Mouse (Mus musculus): ENCODE measurements around the gene Arhgef3. TPM values are rescaled to one million over a fixed set of nuclear protein-coding genes. Genes with fewer than 3 reads are reported as not detected.
A peak's percentile ranks its signal among the peaks of the same experiment; 100 is the strongest.

The Arhgef3 gene
- polyA plus RNA-seq, 1 experiment from 2014 or later: 37.3 TPM

GRCm38 (mm10) chr14:27122646-27123045, 7.9 kb downstream of the Arhgef3 start:
- 64% methylated on average over 3 of the region's 3 CpGs for WGBS
- DNase-seq (ENCODE audit: low spot score) (no peak), ATAC-seq (no peak)
- no peak for TF ChIP-seq CTCF (IDR thresholded peaks at IDR 0.05)
- TF ChIP-seq EP300 (IDR thresholded peaks at IDR 0.05): no peak
- no peaks in the 10 kb centered on the region for H3K4me1 ChIP-seq (ENCODE audit: insufficient read depth, low read depth, low read length)
- H3K9me3 ChIP-seq (ENCODE audit: low read length): no peaks in the 10 kb centered on the region
- H3K4me3 ChIP-seq (ENCODE audit: low read depth, low read length): no peak overlapping the region
- H3K9ac ChIP-seq (replicated peaks; ENCODE audit: low read depth): no peak overlapping the region
- H3K4me2 ChIP-seq (replicated peaks; ENCODE audit: low read depth, low read length): no peak overlapping the region
- no peaks in the 10 kb centered on the region for H3K36me3 ChIP-seq (ENCODE audit: insufficient read depth, low read length)
- no peaks in the 10 kb centered on the region for H3K27me3 ChIP-seq (replicated peaks; ENCODE audit: insufficient read depth, low read length)
- no peak overlapping the region for H3K27ac ChIP-seq (ENCODE audit: low read length)

GRCm38 (mm10) chr14:27123543-27123942, 8.8 kb downstream of the Arhgef3 start:
- no peaks in the 10 kb centered on the region for H3K27me3 ChIP-seq (replicated peaks; ENCODE audit: insufficient read depth, low read length)
- no peaks in the 10 kb centered on the region for H3K36me3 ChIP-seq (ENCODE audit: insufficient read depth, low read length)
- DNase-seq (ENCODE audit: low spot score) (peak; percentile 76), ATAC-seq (peak; percentile 67)
- 52% methylated on average over 8 of the region's 8 CpGs for WGBS
- H3K27ac ChIP-seq (ENCODE audit: low read length): no peak overlapping the region
- no peak overlapping the region for H3K9ac ChIP-seq (replicated peaks; ENCODE audit: low read depth)
- no peaks in the 10 kb centered on the region for H3K9me3 ChIP-seq (ENCODE audit: low read length)
- no peak for TF ChIP-seq CTCF (IDR thresholded peaks at IDR 0.05)
- no peak for TF ChIP-seq EP300 (IDR thresholded peaks at IDR 0.05)
- no peak overlapping the region for H3K4me3 ChIP-seq (ENCODE audit: low read depth, low read length)
- no peak overlapping the region for H3K4me2 ChIP-seq (replicated peaks; ENCODE audit: low read depth, low read length)
- H3K4me1 ChIP-seq (ENCODE audit: insufficient read depth, low read depth, low read length): no peaks in the 10 kb centered on the region

- no peaks in the 10 kb centered on the region for H3K9me3 ChIP-seq (ENCODE audit: low read length)
- H3K9ac ChIP-seq (replicated peaks; ENCODE audit: low read depth): no peak overlapping the region
- H3K4me1 ChIP-seq (ENCODE audit: insufficient read depth, low read depth, low read length): no peaks in the 10 kb centered on the region
- no peak overlapping the region for H3K4me3 ChIP-seq (ENCODE audit: low read depth, low read length)
- no peak overlapping the region for H3K4me2 ChIP-seq (replicated peaks; ENCODE audit: low read depth, low read length)
- DNase-seq (ENCODE audit: low spot score) (no peak), ATAC-seq (no peak)
- no peak for TF ChIP-seq EP300 (IDR thresholded peaks at IDR 0.05)
- TF ChIP-seq CTCF (IDR thresholded peaks at IDR 0.05): no peak
- H3K27me3 ChIP-seq (replicated peaks; ENCODE audit: insufficient read depth, low read length): no peaks in the 10 kb centered on the region; the same call in 1 of the 2 replicates
- H3K27ac ChIP-seq (ENCODE audit: low read length): no peak overlapping the region
- no peaks in the 10 kb centered on the region for H3K36me3 ChIP-seq (ENCODE audit: insufficient read depth, low read length)
- 85% methylated on average over 3 of the region's 3 CpGs for WGBS
These were observed 15.3 kb downstream of the Arhgef3 start for GRCm38 (mm10) chr14:27130031-27130430.

- TF ChIP-seq CTCF (IDR thresholded peaks at IDR 0.05) (no peak), EP300 (IDR thresholded peaks at IDR 0.05) (no peak)
- Histone ChIP-seq H3K27ac (ENCODE audit: low read length) (no peak overlapping the region), H3K9me3 (ENCODE audit: low read length) (no peaks in the 10 kb centered on the region), H3K4me2 (replicated peaks; ENCODE audit: low read depth, low read length) (no peak overlapping the region), H3K4me3 (ENCODE audit: low read depth, low read length) (no peak overlapping the region), H3K4me1 (ENCODE audit: insufficient read depth, low read depth, low read length) (no peaks in the 10 kb centered on the region), H3K9ac (replicated peaks; ENCODE audit: low read depth) (no peak overlapping the region), H3K36me3 (ENCODE audit: insufficient read depth, low read length) (no peaks in the 10 kb centered on the region), H3K27me3 (replicated peaks; ENCODE audit: insufficient read depth, low read length) (no peaks in the 10 kb centered on the region; the same call in 1 of the 2 replicates)
- ATAC-seq (no peak), DNase-seq (ENCODE audit: low spot score) (no peak)
- WGBS: 61% methylated on average over 1 of the region's 1 CpGs
These were observed 16.0 kb downstream of the Arhgef3 start for GRCm38 (mm10) chr14:27130676-27131075.

GRCm38 (mm10) chr14:27131521-27131920, 16.8 kb downstream of the Arhgef3 start:
- Histone ChIP-seq H3K4me2 (replicated peaks; ENCODE audit: low read depth, low read length) (no peak overlapping the region), H3K4me3 (ENCODE audit: low read depth, low read length) (no peak overlapping the region), H3K36me3 (ENCODE audit: insufficient read depth, low read length) (no peaks in the 10 kb centered on the region), H3K27ac (ENCODE audit: low read length) (no peak overlapping the region), H3K27me3 (replicated peaks; ENCODE audit: insufficient read depth, low read length) (no peaks in the 10 kb centered on the region; the same call in 1 of the 2 replicates), H3K9ac (replicated peaks; ENCODE audit: low read depth) (no peak overlapping the region), H3K4me1 (ENCODE audit: insufficient read depth, low read depth, low read length) (no peaks in the 10 kb centered on the region), H3K9me3 (ENCODE audit: low read length) (no peaks in the 10 kb centered on the region)
- 48% methylated on average over 1 of the region's 1 CpGs for WGBS
- ATAC-seq (no peak), DNase-seq (ENCODE audit: low spot score) (no peak)
- no peak for TF ChIP-seq CTCF (IDR thresholded peaks at IDR 0.05)
- TF ChIP-seq EP300 (IDR thresholded peaks at IDR 0.05): no peak

- DNase-seq (ENCODE audit: low spot score): no peak
- no peak for ATAC-seq
- no peak overlapping the region for H3K9ac ChIP-seq (replicated peaks; ENCODE audit: low read depth)
- no peak overlapping the region for H3K27ac ChIP-seq (ENCODE audit: low read length)
- H3K36me3 ChIP-seq (ENCODE audit: insufficient read depth, low read length): no peaks in the 10 kb centered on the region
- no peaks in the 10 kb centered on the region for H3K4me1 ChIP-seq (ENCODE audit: insufficient read depth, low read depth, low read length)
- no peak overlapping the region for H3K4me3 ChIP-seq (ENCODE audit: low read depth, low read length)
- TF ChIP-seq CTCF (IDR thresholded peaks at IDR 0.05) (no peak), EP300 (IDR thresholded peaks at IDR 0.05) (no peak)
- 83% methylated on average over 9 of the region's 9 CpGs for WGBS
- H3K27me3 ChIP-seq (replicated peaks; ENCODE audit: insufficient read depth, low read length): no peaks in the 10 kb centered on the region; the same call in 1 of the 2 replicates
- no peak overlapping the region for H3K4me2 ChIP-seq (replicated peaks; ENCODE audit: low read depth, low read length)
- H3K9me3 ChIP-seq (ENCODE audit: low read length): no peaks in the 10 kb centered on the region
These were observed 24.2 kb downstream of the Arhgef3 start for GRCm38 (mm10) chr14:27138891-27139290.

GRCm38 (mm10) chr14:27139968-27140367, 25.3 kb downstream of the Arhgef3 start:
- Histone ChIP-seq H3K9ac (replicated peaks; ENCODE audit: low read depth) (no peak overlapping the region), H3K36me3 (ENCODE audit: insufficient read depth, low read length) (no peaks in the 10 kb centered on the region), H3K4me1 (ENCODE audit: insufficient read depth, low read depth, low read length) (no peaks in the 10 kb centered on the region), H3K27ac (ENCODE audit: low read length) (no peak overlapping the region), H3K4me3 (ENCODE audit: low read depth, low read length) (no peak overlapping the region), H3K9me3 (ENCODE audit: low read length) (no peaks in the 10 kb centered on the region), H3K4me2 (replicated peaks; ENCODE audit: low read depth, low read length) (no peak overlapping the region), H3K27me3 (replicated peaks; ENCODE audit: insufficient read depth, low read length) (no peaks in the 10 kb centered on the region; the same call in 1 of the 2 replicates)
- TF ChIP-seq EP300 (IDR thresholded peaks at IDR 0.05): no peak
- TF ChIP-seq CTCF (IDR thresholded peaks at IDR 0.05): no peak
- ATAC-seq (no peak), DNase-seq (ENCODE audit: low spot score) (no peak)
- 90% methylated on average over 3 of the region's 3 CpGs for WGBS

All from lung, postnatal 0 days (tissue).